Mouse (Mus musculus): Measurements from ENCODE around the gene Gm44511. TPM values are rescaled to one million over a fixed set of nuclear protein-coding genes. Genes with fewer than 3 reads are reported as not detected.

Gene Gm44511
- total and polyA plus RNA-seq, 3 experiments, result not detected

GRCm38 (mm10) chr6:128854024-128854820 is 28.1 kb upstream of the Gm44511 start:
- Histone ChIP-seq H3K27ac (ENCODE audit: control insufficient read depth, low read depth, low read length) (no peak overlapping the region), H3K36me3 (ENCODE audit: control insufficient read depth in 1 of 2, insufficient read depth in 2 of 2, low read length in 2 of 2) (peaks cover 0 to 7% of the 10 kb centered on the region in 2 experiments; a peak in 2 of 4 replicates), H3K4me3 (ENCODE audit: control insufficient read depth in 1 of 2, insufficient read depth in 1 of 2, low read depth in 2 of 2, low read length in 2 of 2) (no peak overlapping the region), H3K27me3 (ENCODE audit: control insufficient read depth in 1 of 2, insufficient read depth in 2 of 2, low read length in 2 of 2) (no peaks in the 10 kb centered on the region), H3K79me2 (ENCODE audit: control insufficient read depth, insufficient read depth, low read length, poor library complexity) (no peaks in the 10 kb centered on the region), H3K9me3 (replicated peaks; ENCODE audit: insufficient read depth, low read length) (no peaks in the 10 kb centered on the region), H3K9ac (ENCODE audit: control insufficient read depth, low read depth, low read length, poor library complexity, severe bottlenecking) (no peak overlapping the region), H3K4me1 (ENCODE audit: control insufficient read depth in 1 of 2, insufficient read depth in 2 of 2, low read length in 2 of 2) (peaks cover 0 to 5% of the 10 kb centered on the region in 2 experiments; a peak in 1 of 4 replicates)
- TF ChIP-seq GATA1 (IDR thresholded peaks at IDR 0.05; ENCODE audit: low read depth, low read length) (no peak), MAFK (IDR thresholded peaks at IDR 0.05; ENCODE audit: borderline replicate concordance, low read depth, low read length) (no peak), TCF12 (IDR thresholded peaks at IDR 0.05; ENCODE audit: low read depth, low read length) (no peak), POLR2AphosphoS2 (IDR thresholded peaks at IDR 0.05; ENCODE audit: low read length) (no peak), SIN3A (IDR thresholded peaks at IDR 0.05; ENCODE audit: low read length) (peak; percentile 22; the same call in 1 of the 2 replicates), RAD21 (IDR thresholded peaks at IDR 0.05; ENCODE audit: low read depth, low read length) (peak; percentile 98), SMC3 (IDR thresholded peaks at IDR 0.05; ENCODE audit: low read depth, low read length) (peak; percentile 97), TAL1 (IDR thresholded peaks at IDR 0.05; ENCODE audit: low read length) (no peak), JUND (IDR thresholded peaks at IDR 0.05; ENCODE audit: low read depth, low read length) (no peak), RCOR1 (IDR thresholded peaks at IDR 0.05; ENCODE audit: low read depth, low read length) (no peak), MXI1 (IDR thresholded peaks at IDR 0.05; ENCODE audit: low read depth, low read length) (no peak), POLR2AphosphoS5 (IDR thresholded peaks at IDR 0.05; ENCODE audit: borderline replicate concordance, low read depth, low read length) (no peak), ETS1 (IDR thresholded peaks at IDR 0.05; ENCODE audit: low read depth, low read length) (no peak), NELFE (IDR thresholded peaks at IDR 0.05; ENCODE audit: low read depth, low read length) (no peak), TBP (IDR thresholded peaks at IDR 0.05; ENCODE audit: low read depth, low read length) (peak; percentile 27; the same call in 1 of the 2 replicates), POLR2A (IDR thresholded peaks at IDR 0.05; ENCODE audit: control insufficient read depth in 1 of 2, insufficient read depth in 1 of 2, low read depth in 1 of 2, low read length in 2 of 2, poor library complexity in 1 of 2) (no peak), CTCF (IDR thresholded peaks at IDR 0.05 in 2 of 3, conservative IDR thresholded peaks at IDR 0.05 in 1 of 3; ENCODE audit: control insufficient read depth in 1 of 3, insufficient read depth in 1 of 3, low read depth in 2 of 3, low read length in 3 of 3, poor library complexity in 1 of 3, severe bottlenecking in 1 of 3) (peak; percentile 19 to 90 (median 65); a peak in 5 of 6 replicates), BHLHE40 (IDR thresholded peaks at IDR 0.05; ENCODE audit: borderline replicate concordance, low read depth, low read length) (no peak), ZC3H11A (IDR thresholded peaks at IDR 0.05; ENCODE audit: low read depth, low read length) (peak; percentile 94), MYC (IDR thresholded peaks at IDR 0.05; ENCODE audit: low read depth, low read length) (no peak), MAZ (IDR thresholded peaks at IDR 0.05; ENCODE audit: low read depth, low read length) (no peak), KAT2A (conservative IDR thresholded peaks at IDR 0.05; ENCODE audit: low read depth, low read length) (no peak), USF1 (IDR thresholded peaks at IDR 0.05; ENCODE audit: low read depth, low read length) (no peak)
- DNase-seq (ENCODE audit: low read depth, low spot score), result peak; percentile 80
